Mouse (Mus musculus) CD8-positive naive resting alpha-beta T cell, adult 57 days (primary cell): ENCODE measurements around the gene 5330417H12Rik. TPM values are rescaled to one million over a fixed set of nuclear protein-coding genes. Genes with fewer than 3 reads are reported as not detected.

Experiments
- total RNA-seq: library from RNA; stranded (reverse); gene quantifications from one replicate; pipeline ENCODE4 v1.2.4, GENCODE M21; 2023

Gene 5330417H12Rik
- not detected for total RNA-seq

DNA sequence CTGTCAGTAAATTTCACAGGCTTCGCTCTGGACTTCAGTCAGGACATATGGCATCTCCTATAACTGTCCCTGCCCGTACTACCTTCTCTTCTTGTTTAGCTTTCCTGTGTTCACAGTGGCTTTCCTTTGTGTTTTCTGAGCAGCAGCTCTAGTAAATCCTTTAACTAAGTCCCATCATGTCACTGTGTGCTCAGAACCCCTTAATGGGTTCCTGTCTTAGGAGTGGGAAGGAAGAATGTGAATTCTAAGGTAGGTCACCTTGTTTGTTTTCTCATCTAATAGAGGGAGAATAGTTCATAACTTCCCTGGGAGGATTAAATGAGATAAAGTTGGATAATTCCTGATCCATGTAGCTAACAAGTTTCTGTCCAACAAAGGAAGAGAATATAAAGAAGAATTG lies at the start of gene 5330417H12Rik:
5330417H12Rik (minus strand) TSS at position 101 of the 400 bp plus-strand sequence.

DNA sequence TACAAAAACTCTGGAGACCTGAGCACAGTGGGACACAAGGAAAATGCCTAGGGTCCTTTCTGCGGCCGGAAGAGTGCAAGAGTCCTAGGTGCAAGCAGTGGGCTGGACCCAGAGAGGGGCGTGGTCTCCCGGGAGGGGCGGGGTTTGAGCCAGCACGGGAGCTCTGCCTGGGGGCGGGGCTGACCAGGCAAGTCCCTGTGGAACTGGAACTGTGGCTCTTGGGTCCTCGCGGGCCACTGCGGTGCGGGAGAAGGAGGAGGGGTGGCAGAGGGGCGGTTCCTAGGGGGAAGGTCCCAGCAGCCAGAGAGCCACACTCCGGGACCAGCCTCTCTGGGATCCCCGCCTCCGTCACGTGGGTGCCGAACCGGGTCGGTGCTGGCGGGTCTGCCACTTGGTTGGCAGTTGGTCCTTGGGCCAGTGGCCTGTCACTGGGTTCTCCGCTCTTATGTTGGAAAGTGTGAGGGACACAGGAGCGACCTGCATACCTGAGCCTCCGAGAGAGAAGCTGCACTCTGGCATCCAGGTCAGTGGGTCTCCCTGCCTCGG lies 30.0 kb downstream of the 5330417H12Rik start, which contains the start of gene Ppfibp2:
Ppfibp2 (plus strand) TSS at position 351 of the 546 bp plus-strand sequence.

Other genes starting within 250 kb of the 5330417H12Rik start
- gene Olfml1, start 57.7 kb downstream of the 5330417H12Rik start, total RNA-seq: not detected
- gene Ppfibp2, start 30.0 kb downstream of the 5330417H12Rik start, total RNA-seq: 1.9 TPM
- gene Cyb5r2, start 132.9 kb upstream of the 5330417H12Rik start, total RNA-seq: not detected
- gene Ovch2, start 176.0 kb upstream of the 5330417H12Rik start, total RNA-seq: not detected
- not detected for gene Olfr467, start 187.1 kb upstream of the 5330417H12Rik start, total RNA-seq
- gene Olfr469, start 200.4 kb upstream of the 5330417H12Rik start, total RNA-seq: not detected
- not detected for gene Olfr470, start 222.3 kb upstream of the 5330417H12Rik start, total RNA-seq